Mouse (Mus musculus): ENCODE measurements at regions not wholly inside any gene's neighbourhood (a gene's known extent, or its start where the extent isn't known, plus 50 kb on each side); places are given as distances from the start of the nearest gene placed in this dataset.

GRCm38 (mm10) chr2:160075694-160076093 is 258.3 kb downstream of the Gm826 start:
- Histone ChIP-seq H3K27ac (replicated peaks; ENCODE audit: low read depth, low read length) (no peak overlapping the region), H3K27me3 (ENCODE audit: control insufficient read depth, insufficient read depth, low read length) (no peaks in the 10 kb centered on the region), H3K4me2 (ENCODE audit: low read depth, low read length) (no peak overlapping the region), H3K4me3 (ENCODE audit: low read depth, low read length) (no peak overlapping the region), H3K9ac (replicated peaks; ENCODE audit: low read length) (no peak overlapping the region), H3K36me3 (replicated peaks; ENCODE audit: control insufficient read depth, insufficient read depth, low read depth, low read length) (no peaks in the 10 kb centered on the region), H3K4me1 (ENCODE audit: control insufficient read depth, insufficient read depth, low read length) (no peaks in the 10 kb centered on the region), H3K9me3 (replicated peaks; ENCODE audit: control insufficient read depth, low read length) (no peaks in the 10 kb centered on the region)
- WGBS: 75% methylated on average over 3 of the region's 3 CpGs
- ATAC-seq (replicated peaks; ENCODE audit: insufficient number of reproducible peaks, low FRiP score, low TSS enrichment, low read depth) (no peak), DNase-seq (ENCODE audit: low spot score) (no peak)

DNA sequence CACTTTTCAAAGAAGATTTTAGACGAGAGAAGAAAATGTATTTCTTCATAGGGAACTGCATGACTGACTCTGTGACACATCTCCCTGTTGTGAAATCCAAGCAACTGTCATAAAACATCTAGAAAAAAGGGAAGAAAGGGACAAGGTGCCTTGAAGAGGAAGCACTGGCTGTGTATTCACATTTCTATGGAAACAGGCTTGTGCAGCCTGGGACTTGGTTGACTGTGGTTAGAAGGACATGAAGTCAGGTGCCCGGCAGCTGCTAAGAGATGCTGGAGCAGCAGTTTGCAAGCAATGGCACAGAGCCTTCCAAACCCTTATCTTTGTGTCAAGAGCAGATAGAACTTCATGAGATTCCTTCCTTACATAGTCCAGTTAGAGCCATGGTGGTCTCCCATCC is 263.5 kb downstream of the Gm826 start:
- H3K4me2 ChIP-seq (ENCODE audit: low read depth, low read length): no peak overlapping the region
- H3K9ac ChIP-seq (replicated peaks; ENCODE audit: low read length): no peak overlapping the region
- 84% methylated on average over 2 of the region's 2 CpGs for WGBS
- H3K4me3 ChIP-seq (ENCODE audit: low read depth, low read length): no peak overlapping the region
- no peak for DNase-seq (ENCODE audit: low spot score)
- H3K27ac ChIP-seq (replicated peaks; ENCODE audit: low read depth, low read length): no peak overlapping the region
- no peak for ATAC-seq (replicated peaks; ENCODE audit: insufficient number of reproducible peaks, low FRiP score, low TSS enrichment, low read depth)
- no peaks in the 10 kb centered on the region for H3K4me1 ChIP-seq (ENCODE audit: control insufficient read depth, insufficient read depth, low read length)
- H3K36me3 ChIP-seq (replicated peaks; ENCODE audit: control insufficient read depth, insufficient read depth, low read depth, low read length): no peaks in the 10 kb centered on the region
- no peaks in the 10 kb centered on the region for H3K27me3 ChIP-seq (ENCODE audit: control insufficient read depth, insufficient read depth, low read length)
- H3K9me3 ChIP-seq (replicated peaks; ENCODE audit: control insufficient read depth, low read length): no peaks in the 10 kb centered on the region

- Histone ChIP-seq H3K9me3 (replicated peaks; ENCODE audit: control insufficient read depth, low read length) (no peaks in the 10 kb centered on the region), H3K4me3 (ENCODE audit: low read depth, low read length) (no peak overlapping the region), H3K4me1 (ENCODE audit: control insufficient read depth, insufficient read depth, low read length) (no peaks in the 10 kb centered on the region), H3K27me3 (ENCODE audit: control insufficient read depth, insufficient read depth, low read length) (no peaks in the 10 kb centered on the region), H3K36me3 (replicated peaks; ENCODE audit: control insufficient read depth, insufficient read depth, low read depth, low read length) (no peaks in the 10 kb centered on the region), H3K4me2 (ENCODE audit: low read depth, low read length) (no peak overlapping the region), H3K27ac (replicated peaks; ENCODE audit: low read depth, low read length) (no peak overlapping the region), H3K9ac (replicated peaks; ENCODE audit: low read length) (no peak overlapping the region)
- no peak for DNase-seq (ENCODE audit: low spot score)
- ATAC-seq (replicated peaks; ENCODE audit: insufficient number of reproducible peaks, low FRiP score, low TSS enrichment, low read depth): no peak
- WGBS: 74% methylated on average over 4 of the region's 4 CpGs
These were observed 265.2 kb downstream of the Gm826 start for GRCm38 (mm10) chr2:160068772-160069171.

DNA sequence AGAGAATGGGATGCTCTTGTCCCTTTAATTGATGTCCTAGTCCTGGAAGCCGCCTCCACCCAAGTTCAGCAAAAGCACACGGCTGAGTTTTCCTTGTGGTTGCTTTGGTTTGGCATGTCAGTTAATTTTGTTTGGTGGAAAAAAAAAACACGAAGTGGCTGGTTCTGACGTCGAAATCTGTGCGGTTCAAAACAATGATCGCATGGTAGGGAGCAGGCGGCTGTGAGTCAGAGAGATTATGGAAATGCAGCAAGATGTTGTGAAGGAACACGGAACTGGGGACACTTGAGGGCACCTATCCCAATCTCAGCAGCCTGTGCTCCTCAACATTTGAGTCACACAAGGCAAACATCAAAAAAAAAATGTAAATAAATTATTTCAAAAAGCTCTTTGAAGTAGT is 266.1 kb downstream of the Gm826 start:
- no peak for ATAC-seq (replicated peaks; ENCODE audit: insufficient number of reproducible peaks, low FRiP score, low TSS enrichment, low read depth)
- H3K4me3 ChIP-seq (ENCODE audit: low read depth, low read length): no peak overlapping the region
- 82% methylated on average over 9 of the region's 9 CpGs for WGBS

DNA sequence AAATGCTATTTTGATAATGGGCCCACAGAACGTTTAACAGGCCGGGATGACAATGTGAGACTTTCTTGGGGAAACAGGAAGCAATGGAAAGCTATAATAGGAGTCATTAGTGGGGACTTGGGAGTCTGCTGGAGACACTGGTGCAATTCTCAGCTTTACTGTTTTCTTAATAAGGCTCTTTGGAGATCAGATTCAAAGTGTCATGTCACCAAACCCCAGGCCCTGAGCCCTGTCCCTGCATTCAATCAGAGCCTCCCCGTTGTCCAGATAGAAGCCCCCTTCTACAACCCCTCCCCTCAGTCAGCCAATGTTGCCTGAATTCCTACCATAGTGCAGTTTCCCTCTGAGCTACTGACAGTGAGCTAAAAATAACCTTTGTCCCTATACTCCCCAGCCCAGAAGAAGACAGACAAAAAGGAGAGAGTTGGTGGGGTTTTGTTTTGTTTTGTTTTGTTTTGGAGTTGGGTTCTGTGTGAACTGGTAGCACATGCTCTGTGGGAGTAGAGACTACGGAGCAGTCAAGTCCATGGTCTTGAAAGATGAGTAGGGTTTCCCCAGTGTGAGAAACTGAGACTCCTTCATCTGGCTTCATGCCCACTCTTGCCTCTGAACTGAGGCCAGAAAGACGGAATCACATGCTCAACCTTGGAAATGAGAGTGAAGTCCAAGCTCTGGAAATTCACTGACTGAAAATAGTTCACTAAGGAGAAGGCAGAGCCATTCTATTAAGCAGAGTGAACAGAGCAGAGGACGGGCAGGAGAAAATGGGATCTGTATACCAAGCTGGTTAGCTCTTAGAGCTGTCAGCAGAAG is 267.3 kb downstream of the Gm826 start:
- no peaks in the 10 kb centered on the region for H3K4me1 ChIP-seq (ENCODE audit: control insufficient read depth, insufficient read depth, low read length)
- H3K27ac ChIP-seq (replicated peaks; ENCODE audit: low read depth, low read length): no peak overlapping the region
- DNase-seq (ENCODE audit: low spot score) (no peak), ATAC-seq (replicated peaks; ENCODE audit: insufficient number of reproducible peaks, low FRiP score, low TSS enrichment, low read depth) (no peak)
- H3K4me2 ChIP-seq (ENCODE audit: low read depth, low read length): no peak overlapping the region
- no peak overlapping the region for H3K9ac ChIP-seq (replicated peaks; ENCODE audit: low read length)
- no peaks in the 10 kb centered on the region for H3K9me3 ChIP-seq (replicated peaks; ENCODE audit: control insufficient read depth, low read length)
- no peaks in the 10 kb centered on the region for H3K27me3 ChIP-seq (ENCODE audit: control insufficient read depth, insufficient read depth, low read length)
- 43% methylated on average over 6 of the region's 6 CpGs for WGBS
- H3K4me3 ChIP-seq (ENCODE audit: low read depth, low read length): no peak overlapping the region
- H3K36me3 ChIP-seq (replicated peaks; ENCODE audit: control insufficient read depth, insufficient read depth, low read depth, low read length): no peaks in the 10 kb centered on the region

More for the DNA sequence above, 266.1 kb downstream of the Gm826 start:
- Histone ChIP-seq H3K9me3 (replicated peaks; ENCODE audit: control insufficient read depth, low read length) (no peaks in the 10 kb centered on the region), H3K27me3 (ENCODE audit: control insufficient read depth, insufficient read depth, low read length) (no peaks in the 10 kb centered on the region), H3K4me1 (ENCODE audit: control insufficient read depth, insufficient read depth, low read length) (no peaks in the 10 kb centered on the region), H3K9ac (replicated peaks; ENCODE audit: low read length) (no peak overlapping the region), H3K36me3 (replicated peaks; ENCODE audit: control insufficient read depth, insufficient read depth, low read depth, low read length) (no peaks in the 10 kb centered on the region), H3K27ac (replicated peaks; ENCODE audit: low read depth, low read length) (no peak overlapping the region), H3K4me2 (ENCODE audit: low read depth, low read length) (no peak overlapping the region)
- no peak for DNase-seq (ENCODE audit: low spot score)

- Histone ChIP-seq H3K9me3 (replicated peaks; ENCODE audit: control insufficient read depth, low read length) (no peaks in the 10 kb centered on the region), H3K36me3 (replicated peaks; ENCODE audit: control insufficient read depth, insufficient read depth, low read depth, low read length) (no peaks in the 10 kb centered on the region), H3K9ac (replicated peaks; ENCODE audit: low read length) (no peak overlapping the region), H3K27me3 (ENCODE audit: control insufficient read depth, insufficient read depth, low read length) (no peaks in the 10 kb centered on the region), H3K4me2 (ENCODE audit: low read depth, low read length) (no peak overlapping the region), H3K4me3 (ENCODE audit: low read depth, low read length) (no peak overlapping the region), H3K27ac (replicated peaks; ENCODE audit: low read depth, low read length) (no peak overlapping the region), H3K4me1 (ENCODE audit: control insufficient read depth, insufficient read depth, low read length) (no peaks in the 10 kb centered on the region)
- WGBS: 68% methylated on average over 4 of the region's 4 CpGs
- DNase-seq (ENCODE audit: low spot score): no peak
- ATAC-seq (replicated peaks; ENCODE audit: insufficient number of reproducible peaks, low FRiP score, low TSS enrichment, low read depth): no peak
These were observed 271.6 kb downstream of the Gm826 start for GRCm38 (mm10) chr2:160062148-160062937.

GRCm38 (mm10) chr2:160060091-160060490 is 273.9 kb downstream of the Gm826 start:
- WGBS: 88% methylated on average over 5 of the region's 5 CpGs
- no peaks in the 10 kb centered on the region for H3K27me3 ChIP-seq (ENCODE audit: control insufficient read depth, insufficient read depth, low read length)
- ATAC-seq (replicated peaks; ENCODE audit: insufficient number of reproducible peaks, low FRiP score, low TSS enrichment, low read depth) (no peak), DNase-seq (ENCODE audit: low spot score) (no peak)
- no peaks in the 10 kb centered on the region for H3K4me1 ChIP-seq (ENCODE audit: control insufficient read depth, insufficient read depth, low read length)
- no peak overlapping the region for H3K4me2 ChIP-seq (ENCODE audit: low read depth, low read length)
- no peaks in the 10 kb centered on the region for H3K9me3 ChIP-seq (replicated peaks; ENCODE audit: control insufficient read depth, low read length)
- H3K9ac ChIP-seq (replicated peaks; ENCODE audit: low read length): no peak overlapping the region
- no peaks in the 10 kb centered on the region for H3K36me3 ChIP-seq (replicated peaks; ENCODE audit: control insufficient read depth, insufficient read depth, low read depth, low read length)
- no peak overlapping the region for H3K27ac ChIP-seq (replicated peaks; ENCODE audit: low read depth, low read length)
- no peak overlapping the region for H3K4me3 ChIP-seq (ENCODE audit: low read depth, low read length)

DNA sequence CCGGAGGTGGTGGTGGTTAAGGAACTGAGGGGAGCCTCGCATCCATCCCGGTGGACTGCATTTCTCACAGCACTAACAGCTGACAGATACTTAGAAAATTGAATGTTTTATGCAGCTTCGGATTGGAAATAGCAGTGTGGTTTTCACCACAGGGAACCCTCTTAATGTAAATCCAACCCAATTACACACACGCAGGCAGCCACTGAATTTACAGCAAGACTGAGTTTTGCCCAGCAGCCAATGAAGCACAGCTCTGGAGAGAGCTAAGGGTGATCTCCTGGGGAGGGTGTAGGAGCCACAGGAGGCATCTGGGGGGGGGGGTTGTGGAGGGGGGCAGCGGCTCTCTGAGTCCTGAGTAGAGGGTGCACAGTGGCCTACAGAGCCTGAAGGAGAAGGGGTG is 276.8 kb downstream of the Gm826 start:
- Histone ChIP-seq H3K9me3 (replicated peaks; ENCODE audit: control insufficient read depth, low read length) (no peaks in the 10 kb centered on the region), H3K27me3 (ENCODE audit: control insufficient read depth, insufficient read depth, low read length) (no peaks in the 10 kb centered on the region), H3K36me3 (replicated peaks; ENCODE audit: control insufficient read depth, insufficient read depth, low read depth, low read length) (no peaks in the 10 kb centered on the region), H3K27ac (replicated peaks; ENCODE audit: low read depth, low read length) (no peak overlapping the region), H3K4me3 (ENCODE audit: low read depth, low read length) (no peak overlapping the region), H3K4me1 (ENCODE audit: control insufficient read depth, insufficient read depth, low read length) (no peaks in the 10 kb centered on the region), H3K4me2 (ENCODE audit: low read depth, low read length) (no peak overlapping the region), H3K9ac (replicated peaks; ENCODE audit: low read length) (no peak overlapping the region)
- ATAC-seq (replicated peaks; ENCODE audit: insufficient number of reproducible peaks, low FRiP score, low TSS enrichment, low read depth): no peak
- WGBS: 50% methylated on average over 5 of the region's 6 CpGs
- DNase-seq (ENCODE audit: low spot score): no peak

Data from embryonic facial prominence, embryonic 11.5 days (tissue).